Mouse (Mus musculus): ENCODE data around the gene Serpinb6a. TPM values are rescaled to one million over a fixed set of nuclear protein-coding genes. Genes with fewer than 3 reads are reported as not detected.

Serpinb6a gene
- total RNA-seq, 2 experiments from 2014 or later = 80.7 to 88.4 TPM

DNA sequence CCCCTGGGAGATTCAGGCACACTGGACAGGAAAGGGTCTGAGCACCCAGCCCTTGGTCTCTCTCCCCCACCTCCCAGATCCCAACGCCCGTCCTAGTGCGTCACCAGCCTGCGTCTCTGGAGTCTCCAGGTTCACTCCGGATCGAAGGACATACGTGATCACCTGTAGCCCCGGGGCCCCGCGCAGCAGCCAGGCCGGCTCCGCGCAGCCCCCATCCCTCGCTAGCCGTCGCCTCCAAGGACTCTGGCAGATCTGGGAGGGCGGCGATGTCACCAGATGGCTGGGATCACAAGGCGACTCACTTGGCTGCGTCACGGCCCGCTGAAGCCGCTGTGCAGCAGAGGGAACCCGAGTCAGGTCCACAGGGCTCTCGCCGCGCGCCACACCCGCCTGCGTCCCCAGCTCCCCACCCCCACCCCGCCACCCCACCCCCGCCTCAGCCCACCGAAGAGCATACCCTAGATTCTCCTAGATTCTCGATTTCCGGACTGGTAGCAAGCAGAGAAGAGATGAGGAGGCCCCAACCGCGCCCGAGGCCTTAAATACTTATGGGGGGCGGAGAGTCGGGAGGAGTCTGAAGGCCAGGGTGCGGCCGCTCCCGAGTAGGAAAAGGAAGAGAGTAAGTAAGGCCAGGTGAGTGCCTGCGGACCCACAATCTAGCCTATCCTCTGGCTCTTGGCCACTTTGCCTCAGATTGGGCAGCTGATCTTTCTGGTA lies 67.0 kb downstream of the Serpinb6a start:
- intact Hi-C loops (cut with DNase I; ENCODE audit: low total_unique reads) = no loop called here

GRCm38 (mm10) chr13:33934743-33935142 lies 67.9 kb downstream of the Serpinb6a start:
- DNase-seq = no peak
- intact Hi-C loops (cut with DNase I; ENCODE audit: low total_unique reads) = no loop called here

More for the DNA sequence above, 67.0 kb downstream of the Serpinb6a start:
- peak; percentile 65 for DNase-seq

DNA sequence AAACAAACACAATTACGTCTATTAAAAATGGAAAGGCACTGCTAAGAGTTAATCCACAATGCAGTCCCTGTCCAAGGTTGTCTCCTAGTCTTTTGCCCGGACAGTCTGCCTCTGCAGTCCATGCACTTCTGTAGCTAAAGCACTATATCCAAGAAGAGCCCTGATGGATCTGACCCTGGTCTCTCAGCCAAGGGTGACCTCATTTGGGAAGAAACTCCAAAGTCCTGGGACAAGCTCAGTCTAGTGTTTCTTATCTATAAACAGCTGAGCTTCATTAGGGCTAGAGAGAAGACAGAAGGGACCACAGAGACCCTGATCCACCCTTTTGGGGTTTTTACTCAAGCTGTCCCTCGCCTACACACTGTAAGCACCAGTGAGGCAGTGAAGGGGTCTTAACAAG lies 71.7 kb downstream of the Serpinb6a start:
- DNase-seq = peak; percentile 19
- intact Hi-C loops (cut with DNase I; ENCODE audit: low total_unique reads) = no loop called here

GRCm38 (mm10) chr13:33930281-33930680 lies 72.3 kb downstream of the Serpinb6a start:
- intact Hi-C loops (cut with DNase I; ENCODE audit: low total_unique reads) = no loop called here
- DNase-seq = no peak

- intact Hi-C loops (cut with DNase I; ENCODE audit: low total_unique reads) = no loop called here
- no peak for DNase-seq
Observed at GRCm38 (mm10) chr13:33921699-33922098, 80.9 kb downstream of the Serpinb6a start.

DNA sequence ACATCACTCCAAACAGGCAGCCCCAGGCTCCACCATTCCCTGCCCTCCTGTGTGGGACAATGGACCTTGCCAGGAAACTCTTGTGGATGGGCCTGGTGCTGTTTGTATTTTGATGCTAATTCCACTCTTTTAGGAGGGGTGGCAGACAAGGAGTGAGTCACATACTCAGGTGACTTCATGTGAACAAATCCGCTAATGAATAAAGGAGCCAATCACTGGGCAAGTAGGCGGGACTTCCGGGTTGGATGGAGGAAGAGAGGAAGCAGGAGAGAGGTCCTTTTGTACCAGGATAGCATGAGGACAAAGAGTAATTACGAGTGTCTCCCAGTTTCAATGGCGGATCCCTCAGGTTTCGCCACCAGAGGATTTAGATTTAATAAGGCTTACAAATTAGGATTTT lies 81.6 kb downstream of the Serpinb6a start:
- no peak for DNase-seq
- intact Hi-C loops (cut with DNase I; ENCODE audit: low total_unique reads) = no loop called here

DNA sequence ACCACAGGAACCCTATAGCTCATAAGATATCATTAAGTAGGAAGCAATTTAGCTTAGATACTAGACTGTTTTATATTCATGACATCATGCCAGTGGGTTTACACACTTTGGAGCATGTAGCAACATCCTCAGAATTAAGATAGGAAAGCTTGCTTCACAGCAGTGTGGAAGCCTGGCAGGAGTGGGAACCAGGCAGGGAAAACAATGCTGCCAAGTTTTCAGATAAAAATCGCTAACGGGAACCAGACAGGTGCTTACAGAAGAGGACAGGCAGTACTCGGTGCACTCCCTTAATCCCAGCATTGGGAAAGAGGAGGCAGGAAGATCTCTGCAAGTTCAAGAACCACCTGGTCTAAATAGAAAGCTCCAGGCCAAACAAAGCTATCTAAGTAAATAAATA lies 95.8 kb downstream of the Serpinb6a start:
- intact Hi-C loops (cut with DNase I; ENCODE audit: low total_unique reads) = no loop called here
- DNase-seq = no peak

- intact Hi-C loops (cut with DNase I; ENCODE audit: low total_unique reads) = no loop called here
- peak; percentile 5 for DNase-seq
Observed at GRCm38 (mm10) chr13:33905176-33905954, 97.2 kb downstream of the Serpinb6a start, which contains the start of gene Serpinb6c. TSS of gene Serpinb6c (minus strand) at chr13:33905708.

DNA sequence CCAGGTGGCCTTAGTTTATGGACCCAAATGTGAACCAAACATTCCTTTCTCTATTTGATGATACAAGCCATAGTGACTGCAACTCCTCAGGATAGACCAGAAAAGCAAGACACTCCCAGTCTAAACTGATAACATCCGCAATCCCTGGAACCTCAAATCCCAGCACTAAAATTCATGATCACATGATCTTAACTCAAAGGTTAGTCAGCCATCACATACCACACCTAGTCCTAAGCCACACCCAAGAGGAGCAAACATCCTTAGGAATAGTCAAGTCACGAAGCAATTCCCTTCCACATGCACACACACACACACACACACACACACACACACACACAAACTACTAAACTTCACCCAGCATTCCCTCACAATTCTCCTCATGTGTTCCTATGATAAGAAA lies 99.3 kb downstream of the Serpinb6a start:
- DNase-seq = no peak
- intact Hi-C loops (cut with DNase I; ENCODE audit: low total_unique reads) = no loop called here

DNA sequence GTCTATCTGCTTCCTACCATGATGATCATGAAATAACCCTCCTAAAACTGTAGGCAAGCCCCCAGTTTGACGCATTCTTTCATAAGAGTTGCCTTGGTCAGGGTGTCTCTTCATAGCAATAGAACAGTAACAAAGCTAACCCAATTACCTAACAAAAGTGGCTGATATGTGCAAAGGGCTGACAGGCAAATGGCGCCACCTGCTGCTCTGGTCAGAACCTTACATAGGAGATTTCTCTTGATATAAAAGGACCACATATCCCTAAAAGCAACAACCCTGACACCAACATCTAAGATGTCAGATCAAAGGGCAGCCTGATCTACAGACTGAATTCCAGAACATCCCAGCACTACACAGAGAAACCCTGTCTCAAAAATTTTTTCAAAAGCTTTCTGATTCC lies 108.4 kb downstream of the Serpinb6a start:
- no peak for DNase-seq
- intact Hi-C loops (cut with DNase I; ENCODE audit: low total_unique reads) = no loop called here

Other genes starting within 250 kb of the Serpinb6a start
- not detected for gene Serpinb6e, start 159.4 kb downstream of the Serpinb6a start, total RNA-seq (2021)
- gene Serpinb6c, start 97.1 kb downstream of the Serpinb6a start, total RNA-seq (2021) = under 1 TPM; 0.21 to 0.22 TPM
- gene Nqo2, start 38.1 kb downstream of the Serpinb6a start, total RNA-seq (2021) = 10 to 100 TPM; 16.2 to 16.8 TPM
- 1 to 10 TPM; 6.6 to 7.2 TPM for gene Ripk1, start 431 bp downstream of the Serpinb6a start, total RNA-seq (2021)
- gene Bphl, start 34.8 kb upstream of the Serpinb6a start, total RNA-seq (2021) = 10 to 100 TPM; 22.7 to 26.7 TPM
- 10 to 100 TPM; 19.3 to 24.4 TPM for gene Tubb2a, start 75.2 kb upstream of the Serpinb6a start, total RNA-seq (2021)
- gene Tubb2b, start 127.7 kb upstream of the Serpinb6a start, total RNA-seq (2021) = 1 to 10 TPM; 5.8 to 7.5 TPM
- 10 to 100 TPM; 26.0 to 26.9 TPM for gene Psmg4, start 160.2 kb upstream of the Serpinb6a start, total RNA-seq (2021)